Mouse (Mus musculus) E14TG2a.4 (cell line): ENCODE results near the gene Helt.

Experiments
- CTCF ChIP-seq: conservative IDR thresholded peaks from 2 replicates; pipeline ENCODE4 v1.5.1; 2014; ENCODE audit warnings: low read length
- POU5F1 ChIP-seq: IDR thresholded peaks from 2 replicates; pipeline ENCODE4 v1.6.1; 2014; ENCODE audit warnings: low read length, borderline replicate concordance

- peak; percentile 41 for TF ChIP-seq CTCF
- TF ChIP-seq POU5F1: no peak
Observed at GRCm38 (mm10) chr8:46311159-46311558, 16.7 kb upstream of the Helt start.
